Mouse (Mus musculus) olfactory bulb, adult 2 months (tissue): Measurements from ENCODE around the gene Zfp748. TPM values are rescaled to one million over a fixed set of nuclear protein-coding genes. Genes with fewer than 3 reads are reported as not detected.

ENCODE experiments used
- H3K27ac ChIP-seq: fragments of 200-500 bp; 2 replicates; pipeline ENCODE4 v1.5.1; 2012; ENCODE audit warnings: low read depth, low read length; ENCODE audit not compliant: insufficient read depth
- H3K4me1 ChIP-seq: fragments of 200-500 bp; 2 replicates; pipeline ENCODE4 v1.6.1; 2012; ENCODE audit warnings: low read length; ENCODE audit not compliant: control insufficient read depth, insufficient read depth
- H3K4me3 ChIP-seq: fragments of 200-500 bp; 2 replicates; pipeline ENCODE4 v1.5.1; 2012; ENCODE audit warnings: mild to moderate bottlenecking, low read depth, low read length, moderate library complexity; ENCODE audit not compliant: insufficient read depth
- CTCF ChIP-seq: fragments of 200-500 bp; IDR thresholded peaks from 2 replicates; pipeline ENCODE4 v1.5.1; 2012; ENCODE audit warnings: low read depth, mild to moderate bottlenecking, low read length, moderate library complexity; ENCODE audit not compliant: insufficient read depth
- POLR2A ChIP-seq: fragments of 200-500 bp; IDR thresholded peaks from 2 replicates; pipeline ENCODE4 v1.6.1; 2012; ENCODE audit warnings: mild to moderate bottlenecking, low read depth, low read length, moderate library complexity; ENCODE audit not compliant: insufficient read depth
- WGBS: fragments of 180-500 bp; shearing (Covaris S2); methylation state at CpG from one replicate; pipeline ENCODE4 v1.1.7; 2018; 5-methylcytosine and 5-hydroxymethylcytosine counted together
- polyA plus RNA-seq: library from polyadenylated mRNA; stranded (reverse); fragments of >200 nt; gene quantifications from 2 replicates; pipeline ENCODE4 v1.2.4, GENCODE M21; 2012; ENCODE audit warnings: low replicate concordance; ENCODE audit not compliant: missing spikeins, insufficient read depth, insufficient read length

The Zfp748 gene
- polyA plus RNA-seq, 1 experiment = not detected

DNA sequence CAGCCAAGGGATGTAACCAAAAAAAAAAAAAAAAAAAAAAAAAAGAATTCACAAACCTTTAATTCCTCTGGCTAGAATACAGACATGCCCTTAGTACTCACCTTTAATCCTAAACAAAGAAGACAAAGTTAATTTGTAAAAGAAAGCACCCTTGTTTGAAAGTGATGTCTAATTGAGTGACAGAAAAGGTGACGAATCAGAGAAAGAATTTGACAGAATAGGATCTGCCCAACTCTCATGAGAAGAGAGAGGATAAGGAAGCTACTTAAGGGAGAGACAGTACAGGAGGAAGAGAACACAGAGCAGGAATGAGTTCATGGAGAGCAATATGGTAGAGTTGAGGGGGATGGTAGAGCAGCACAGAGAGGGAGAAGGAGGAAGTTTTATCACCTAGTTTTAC is 58.0 kb downstream of the Zfp748 start:
- Histone ChIP-seq H3K4me1 (peaks cover 6% of the 10 kb centered on the region), H3K27ac (no peak overlapping the region), H3K4me3 (no peak overlapping the region)
- 96% methylated on average over 1 of the region's 1 CpGs for whole genome bisulfite sequencing
- no peak for TF ChIP-seq CTCF
- no peak for TF ChIP-seq POLR2A

Other genes with a start within 250 kb of the Zfp748 start
- gene Zfp457, start 247.3 kb downstream of the Zfp748 start, polyA plus RNA-seq = not detected in 2 replicates
- not detected in 2 replicates for gene Zfp595, start 221.3 kb downstream of the Zfp748 start, polyA plus RNA-seq
- gene Gm28044, start 193.3 kb downstream of the Zfp748 start, polyA plus RNA-seq = not detected in 2 replicates
- not detected in 2 replicates for gene Zfp953, start 193.2 kb downstream of the Zfp748 start, polyA plus RNA-seq
- gene Gm28041, start 178.1 kb downstream of the Zfp748 start, polyA plus RNA-seq = not detected in 2 replicates
- gene Zfp456, start 178.0 kb downstream of the Zfp748 start, polyA plus RNA-seq = not detected in 2 replicates
- gene Zfp429, start 154.0 kb downstream of the Zfp748 start, polyA plus RNA-seq = not detected in 2 replicates
- gene Zfp459, start 132.4 kb downstream of the Zfp748 start, polyA plus RNA-seq = not detected in 2 replicates
- gene Zfp874a, start 102.2 kb downstream of the Zfp748 start, polyA plus RNA-seq = not detected in 2 replicates
- gene Zfp874b, start 69.6 kb downstream of the Zfp748 start, polyA plus RNA-seq = 211 and 281 TPM in 2 replicates
- not detected in 2 replicates for gene Zfp58, start 53.3 kb downstream of the Zfp748 start, polyA plus RNA-seq
- gene Gm26965, start 27.7 kb downstream of the Zfp748 start, polyA plus RNA-seq = not detected in 2 replicates
- gene Zfp87, start 27.7 kb downstream of the Zfp748 start, polyA plus RNA-seq = not detected in 2 replicates
- not detected in 2 replicates for gene Zfp729b, start 55.9 kb upstream of the Zfp748 start, polyA plus RNA-seq
- not detected in 2 replicates for gene Gm49345, start 83.9 kb upstream of the Zfp748 start, polyA plus RNA-seq
- not detected in 2 replicates for gene Zfp729a, start 84.0 kb upstream of the Zfp748 start, polyA plus RNA-seq
- gene Zfp738, start 133.2 kb upstream of the Zfp748 start, polyA plus RNA-seq = not detected in 2 replicates
- gene Zfp65, start 175.3 kb upstream of the Zfp748 start, polyA plus RNA-seq = not detected in 2 replicates
- not detected in 2 replicates for gene Zfp85, start 201.4 kb upstream of the Zfp748 start, polyA plus RNA-seq
- not detected in 2 replicates for gene Zfp493, start 225.9 kb upstream of the Zfp748 start, polyA plus RNA-seq